Mouse (Mus musculus) forebrain, postnatal 0 days (tissue): Measurements from ENCODE around the gene 0610010K14Rik. TPM values are rescaled to one million over a fixed set of nuclear protein-coding genes. Genes with fewer than 3 reads are reported as not detected.

Experiments
- ATAC-seq: fragments of 200-750 bp; cut with Nextera tagmentation; 2 replicates; pipeline ENCODE4 v1.8.0; 2017; ENCODE audit warnings: mild to moderate bottlenecking, moderate library complexity
- DNase-seq: peaks from one replicate; pipeline ENCODE4 v3.0.0-alpha.2; 2015
- H3K27ac ChIP-seq: fragments of 300-500 bp; sonication (generic); 2 replicates; pipeline ENCODE4 v1.5.1; 2014; ENCODE audit warnings: low read depth, mild to moderate bottlenecking, antibody characterized with exemption, low read length, moderate library complexity, mixed read lengths
- H3K27me3 ChIP-seq: fragments of 300-500 bp; sonication (generic); 2 replicates; pipeline ENCODE4 v1.6.1; 2014; ENCODE audit warnings: mild to moderate bottlenecking, low read length, mixed read lengths; ENCODE audit not compliant: insufficient read depth
- H3K36me3 ChIP-seq: fragments of 300-500 bp; sonication (generic); 2 replicates; pipeline ENCODE4 v1.6.1; 2014; ENCODE audit warnings: mild to moderate bottlenecking, moderate library complexity; ENCODE audit not compliant: insufficient read depth
- H3K4me1 ChIP-seq: fragments of 300-500 bp; sonication (generic); 2 replicates; pipeline ENCODE4 v1.6.1; 2014; ENCODE audit warnings: antibody characterized with exemption; ENCODE audit not compliant: insufficient read depth
- H3K4me2 ChIP-seq: fragments of 300-500 bp; sonication (generic); 2 replicates; pipeline ENCODE4 v1.6.1; 2014; ENCODE audit warnings: low read depth, mild to moderate bottlenecking, moderate library complexity
- H3K4me3 ChIP-seq: fragments of 300-500 bp; sonication (generic); 2 replicates; pipeline ENCODE4 v1.5.1; 2014; ENCODE audit warnings: low read depth, low read length, mixed read lengths
- H3K9ac ChIP-seq: fragments of 300-500 bp; sonication (generic); 2 replicates; pipeline ENCODE4 v1.6.1; 2014; ENCODE audit warnings: mild to moderate bottlenecking
- H3K9me3 ChIP-seq: fragments of 300-500 bp; sonication (generic); 2 replicates; pipeline ENCODE4 v1.6.1; 2016; ENCODE audit warnings: low read length
- CTCF ChIP-seq: sonication (generic); IDR thresholded peaks from 2 replicates; pipeline ENCODE4 v1.5.1; 2016; ENCODE audit warnings: antibody characterized with exemption, control low read depth, low read depth
- whole genome bisulfite sequencing: fragments of 180-500 bp; shearing (Covaris S2); extraction: QIAGEN DNeasy Blood & Tissue Kit; methylation state at CpG from one replicate; pipeline ENCODE4 v1.1.7; 2014; 5-methylcytosine and 5-hydroxymethylcytosine counted together
- polyA plus RNA-seq: library from polyadenylated mRNA; unstranded; fragments of >200 nt; fragmentation: Nextera tagmentation; extraction: Ambion mirVana; gene quantifications from 2 replicates; pipeline ENCODE4 v1.2.1, GENCODE M21; 2015
- total RNA-seq: library from RNA; depleted of rRNA; stranded (reverse); fragments of >200 nt; gene quantifications from 2 replicates; pipeline ENCODE4 v1.2.3, GENCODE M21; 2014; rRNA removed

Gene 0610010K14Rik
- total RNA-seq (48.7 and 54.1 TPM in 2 replicates), polyA plus RNA-seq (161 and 207 TPM in 2 replicates)

- Histone ChIP-seq H3K4me2 (peak within 1 kb of the TSS; percentile 97), H3K27ac (peak within 1 kb of the TSS; percentile 96), H3K4me1 (peaks cover 22% of the 10 kb centered on the region; the same call in 1 of the 2 replicates), H3K9ac (peak within 1 kb of the TSS; percentile 92), H3K9me3 (no peaks in the 10 kb centered on the region), H3K27me3 (no peaks in the 10 kb centered on the region), H3K36me3 (peaks cover 18% of the 10 kb centered on the region), H3K4me3 (peak within 1 kb of the TSS; percentile 98)
- WGBS = under 1% methylated on average over 64 of the region's 70 CpGs
- ATAC-seq (peak; percentile 95), DNase-seq (peak; percentile 97)
- TF ChIP-seq CTCF = peak; percentile 67
Observed at GRCm38 (mm10) chr11:70237457-70238167, at the start of gene 0610010K14Rik. 0610010K14Rik (minus strand) TSS chr11:70237914.

- 82% methylated on average over 5 of the region's 5 CpGs for WGBS
- Histone ChIP-seq H3K4me3 (no peak overlapping the region), H3K4me1 (no peaks in the 10 kb centered on the region), H3K9me3 (no peaks in the 10 kb centered on the region), H3K36me3 (no peaks in the 10 kb centered on the region), H3K27ac (no peak overlapping the region), H3K4me2 (no peak overlapping the region), H3K9ac (no peak overlapping the region), H3K27me3 (no peaks in the 10 kb centered on the region)
- ATAC-seq (no peak), DNase-seq (no peak)
- TF ChIP-seq CTCF = no peak
Observed at GRCm38 (mm10) chr11:70285686-70286085, 48.0 kb upstream of the 0610010K14Rik start.

GRCm38 (mm10) chr11:70284757-70285156 is 47.0 kb upstream of the 0610010K14Rik start:
- H3K27ac ChIP-seq = no peak overlapping the region
- no peak for TF ChIP-seq CTCF
- ATAC-seq (no peak), DNase-seq (no peak)
- H3K36me3 ChIP-seq = no peaks in the 10 kb centered on the region
- H3K9me3 ChIP-seq = no peaks in the 10 kb centered on the region
- no peak overlapping the region for H3K9ac ChIP-seq
- 80% methylated on average over 3 of the region's 3 CpGs for WGBS
- H3K4me1 ChIP-seq = no peaks in the 10 kb centered on the region
- H3K4me3 ChIP-seq = no peak overlapping the region
- H3K4me2 ChIP-seq = no peak overlapping the region
- H3K27me3 ChIP-seq = no peaks in the 10 kb centered on the region

- TF ChIP-seq CTCF = no peak
- Histone ChIP-seq H3K9ac (no peak overlapping the region), H3K4me3 (no peak overlapping the region), H3K27me3 (no peaks in the 10 kb centered on the region), H3K9me3 (no peaks in the 10 kb centered on the region), H3K27ac (no peak overlapping the region), H3K4me2 (no peak overlapping the region), H3K36me3 (no peaks in the 10 kb centered on the region), H3K4me1 (no peaks in the 10 kb centered on the region)
- DNase-seq (no peak), ATAC-seq (no peak)
- 85% methylated on average over 4 of the region's 4 CpGs for WGBS
Observed at GRCm38 (mm10) chr11:70283666-70284065, 46.0 kb upstream of the 0610010K14Rik start.

- Histone ChIP-seq H3K4me3 (no peak overlapping the region), H3K27ac (no peak overlapping the region), H3K4me2 (no peak overlapping the region), H3K4me1 (no peaks in the 10 kb centered on the region), H3K9ac (no peak overlapping the region), H3K36me3 (no peaks in the 10 kb centered on the region), H3K9me3 (no peaks in the 10 kb centered on the region), H3K27me3 (no peaks in the 10 kb centered on the region)
- DNase-seq (no peak), ATAC-seq (no peak)
- TF ChIP-seq CTCF = no peak
- 58% methylated on average over 3 of the region's 3 CpGs for WGBS
Observed at GRCm38 (mm10) chr11:70280441-70280840, 42.7 kb upstream of the 0610010K14Rik start.

- WGBS = 79% methylated on average over 3 of the region's 3 CpGs
Observed at GRCm38 (mm10) chr11:70278961-70279360, 41.2 kb upstream of the 0610010K14Rik start.

GRCm38 (mm10) chr11:70271641-70272040 is 33.9 kb upstream of the 0610010K14Rik start:
- Histone ChIP-seq H3K4me2 (no peak overlapping the region), H3K4me1 (no peaks in the 10 kb centered on the region), H3K4me3 (no peak overlapping the region), H3K36me3 (no peaks in the 10 kb centered on the region), H3K27me3 (no peaks in the 10 kb centered on the region), H3K9me3 (no peaks in the 10 kb centered on the region), H3K27ac (no peak overlapping the region), H3K9ac (no peak overlapping the region)
- ATAC-seq = no peak
- no peak for DNase-seq
- WGBS = 83% methylated on average over 7 of the region's 7 CpGs
- TF ChIP-seq CTCF = no peak

More at GRCm38 (mm10) chr11:70278961-70279360, 41.2 kb upstream of the 0610010K14Rik start:
- H3K4me1 ChIP-seq = no peaks in the 10 kb centered on the region
- no peak overlapping the region for H3K27ac ChIP-seq
- ATAC-seq (no peak), DNase-seq (no peak)
- H3K9ac ChIP-seq = no peak overlapping the region
- H3K27me3 ChIP-seq = no peaks in the 10 kb centered on the region
- H3K4me2 ChIP-seq = no peak overlapping the region
- H3K9me3 ChIP-seq = no peaks in the 10 kb centered on the region
- no peaks in the 10 kb centered on the region for H3K36me3 ChIP-seq
- no peak overlapping the region for H3K4me3 ChIP-seq
- TF ChIP-seq CTCF = no peak
